20 mouse cellular contexts compared by ENCODE assay signal in genomic region chr4:8245495-8246063, GRCm38 (mm10). TPM values are rescaled to one million over a fixed set of nuclear protein-coding genes. Genes with fewer than 3 reads are reported as not detected.
"Had no signal": no experiment of that assay in that cellular context is flagged by ENCODE, and none has a peak within 500 bp of the region (broad histone marks: within the 10 kb centered on the region; RNA-seq: fewer than 3 reads in every experiment).

No protein-coding gene starts in this region.

- H3K36me3 ChIP-seq: midbrain, embryonic 10.5 days; midbrain, embryonic 12.5 days; neural tube, embryonic 13.5 days; neural tube, embryonic 15.5 days; stomach, embryonic 15.5 days had no signal

- DNase-seq: lung, adult 18-20 months; lung, embryonic 14.5 days; lung, postnatal 10 days; lung, postnatal 4 days; midbrain, embryonic 14.5 days; retina, postnatal 1 day; right cerebral cortex, adult 18-20 months; right cerebral cortex, postnatal 25 days; thymus, adult 2 months; thymus, postnatal 25 days; thymus, postnatal 4 days had no signal

- H3K9me3 ChIP-seq: midbrain, embryonic 10.5 days; midbrain, embryonic 12.5 days; neural tube, embryonic 13.5 days; neural tube, embryonic 15.5 days; stomach, embryonic 15.5 days had no signal

- H3K27me3 ChIP-seq: midbrain, embryonic 12.5 days; neural tube, embryonic 13.5 days; neural tube, embryonic 15.5 days; stomach, embryonic 15.5 days had no signal

- H3K27ac ChIP-seq: midbrain, embryonic 10.5 days; midbrain, embryonic 12.5 days; neural tube, embryonic 13.5 days; neural tube, embryonic 15.5 days; stomach, embryonic 15.5 days; stomach, postnatal 0 days had no signal

- H3K4me1 ChIP-seq: midbrain, embryonic 10.5 days; midbrain, embryonic 12.5 days; neural tube, embryonic 13.5 days; neural tube, embryonic 15.5 days; stomach, embryonic 15.5 days had no signal

- H3K9ac ChIP-seq: lung, embryonic 14.5 days; midbrain, embryonic 12.5 days; neural tube, embryonic 13.5 days; neural tube, embryonic 15.5 days; stomach, embryonic 15.5 days had no signal

- H3K4me3 ChIP-seq: midbrain, embryonic 10.5 days; midbrain, embryonic 12.5 days; myocyte; neural tube, embryonic 13.5 days; neural tube, embryonic 15.5 days; stomach, embryonic 15.5 days had no signal

- ATAC-seq: midbrain, embryonic 16.5 days had no signal

- H3K4me2 ChIP-seq: lung, embryonic 14.5 days; midbrain, embryonic 12.5 days; neural tube, embryonic 13.5 days; neural tube, embryonic 15.5 days; stomach, embryonic 15.5 days had no signal

RNA-seq across cellular contexts. Expression of gene Car8, which starts 6.7 kb away (rescaled TPM):
- total RNA-seq: megakaryocyte-erythroid progenitor cell, adult 5-6 weeks had no signal
